Mouse (Mus musculus) frontal cortex, postnatal 25 days (tissue): ENCODE results near the gene Gkn2.

Experiments used
- DNase-seq, 2 experiments: peaks; one replicate each; pipeline ENCODE4 v3.0.0; 2022; ENCODE audit warnings: low spot score in 2 of 2

Gene Gkn2

DNA sequence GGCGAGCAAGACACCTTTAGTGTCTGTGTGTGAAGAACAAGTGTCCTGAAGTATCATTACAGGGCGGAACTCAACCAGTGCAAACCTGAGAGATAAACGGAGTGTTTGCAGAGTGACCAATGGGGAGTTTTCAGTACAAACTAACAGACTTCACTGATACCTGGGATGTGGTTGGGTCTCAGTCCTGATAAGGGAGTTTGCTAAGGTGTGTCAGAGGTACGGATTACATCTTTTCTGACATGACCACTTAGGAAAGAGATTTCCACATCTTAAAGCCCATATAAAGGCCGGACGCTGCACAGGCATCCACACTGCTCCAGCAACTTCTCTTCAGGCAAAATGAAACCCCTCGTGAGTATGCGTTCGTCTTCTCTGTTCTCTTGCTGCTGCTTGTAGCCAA lies at the start of gene Gkn2:
Gene Gkn2 (plus strand): TSS at position 301 of the 400 bp plus-strand sequence.
- no peak for DNase-seq

DNA sequence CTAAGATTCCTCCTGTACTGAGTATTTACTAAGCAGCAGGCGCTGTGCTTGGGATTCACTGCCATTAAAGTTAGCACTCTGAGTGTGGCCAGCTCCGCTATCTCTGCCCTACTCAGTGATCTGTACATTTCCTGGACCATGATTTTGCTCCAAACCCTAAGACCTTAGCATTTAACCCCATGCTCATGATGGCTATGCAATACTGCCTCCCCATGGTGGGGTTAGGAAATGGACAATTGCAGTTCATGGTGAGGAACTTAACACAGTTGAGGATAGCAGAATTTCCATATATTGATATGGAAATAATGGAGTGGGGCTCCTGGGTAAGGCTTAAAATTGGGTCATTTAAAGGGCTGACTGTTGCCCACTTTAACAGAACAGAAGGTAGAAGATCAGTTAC lies 49.8 kb upstream of the Gkn2 start:
- peak in 1 of 2 experiments; percentile 31 for DNase-seq

DNA sequence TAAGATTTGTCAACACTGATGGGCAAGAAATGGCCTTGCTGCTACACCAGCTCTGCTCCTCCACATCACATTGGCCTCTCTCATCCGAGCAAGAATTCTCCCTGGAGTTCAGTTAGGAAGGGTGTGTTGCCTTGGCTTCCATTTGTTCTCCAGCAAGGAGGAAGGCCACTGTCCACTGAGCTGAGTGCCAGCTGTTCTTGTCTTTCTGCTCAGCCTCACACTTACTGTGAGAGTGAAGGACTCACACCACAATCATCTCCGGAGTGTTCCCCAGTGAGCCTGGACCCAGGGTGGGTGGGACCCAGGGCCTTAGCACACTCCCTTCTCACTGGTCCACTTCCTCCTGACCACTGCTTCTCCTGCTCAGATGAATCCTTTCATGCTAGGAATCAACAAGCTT lies 46.2 kb upstream of the Gkn2 start:
- no peak for DNase-seq

DNA sequence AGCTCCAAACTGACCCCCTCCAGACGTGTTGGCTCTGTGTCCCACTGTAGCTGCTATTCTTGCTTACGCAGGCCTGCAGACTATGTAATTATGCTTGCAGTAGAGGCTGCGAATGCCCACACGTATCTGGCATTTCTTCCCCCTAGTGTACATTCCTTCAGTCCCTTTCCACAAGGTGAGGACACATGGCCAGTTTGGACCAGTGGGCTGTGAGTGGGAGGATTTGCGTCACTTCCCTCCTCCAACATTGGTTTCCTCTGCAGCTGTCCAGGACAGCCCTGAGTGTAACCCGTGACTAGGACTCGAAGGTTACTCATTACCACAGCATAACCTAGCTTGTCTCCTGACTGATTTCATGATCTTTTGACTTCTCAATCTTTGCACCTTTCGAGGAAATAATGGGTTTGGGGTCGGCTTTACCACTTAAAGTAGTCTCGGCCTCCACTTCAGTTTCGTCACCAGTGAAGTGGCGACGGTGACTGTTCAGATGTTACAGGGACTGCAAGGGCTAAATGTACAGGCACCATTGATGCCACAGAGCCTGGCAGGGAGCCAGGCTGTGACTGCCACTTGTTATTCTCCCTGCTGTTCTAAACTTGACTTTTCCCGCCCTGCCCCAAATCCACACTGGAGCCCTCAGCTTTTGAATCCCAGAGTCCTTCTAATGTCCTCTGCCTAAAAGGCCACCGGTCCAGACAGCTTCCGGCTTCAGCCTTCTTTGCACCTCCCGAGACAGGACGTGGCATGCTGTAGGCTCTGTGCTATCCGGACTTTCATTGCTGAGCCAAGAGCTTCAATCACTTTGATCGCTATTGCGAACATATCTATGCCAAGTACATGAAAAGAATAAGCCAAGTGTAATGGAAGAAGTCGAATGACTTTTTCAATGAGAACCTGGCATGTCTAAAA lies 44.6 kb upstream of the Gkn2 start:
- no peak for DNase-seq

DNA sequence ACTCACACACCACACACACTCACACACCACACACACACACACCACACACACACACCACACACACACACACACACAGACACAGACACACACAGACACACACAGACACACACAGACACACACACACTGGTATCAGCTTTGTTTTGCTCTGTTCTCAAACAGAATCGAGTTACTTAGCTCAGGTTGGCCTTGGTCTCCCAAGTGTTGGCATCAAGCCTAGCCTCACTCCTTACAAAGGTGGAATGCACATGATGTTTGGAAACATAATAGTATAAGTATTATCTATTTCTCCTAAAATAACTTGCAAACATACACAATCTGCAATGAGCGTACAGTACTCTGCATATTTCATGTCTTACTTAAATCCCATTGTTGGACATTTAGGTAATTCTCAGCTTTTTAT lies 40.8 kb upstream of the Gkn2 start:
- DNase-seq: no peak

DNA sequence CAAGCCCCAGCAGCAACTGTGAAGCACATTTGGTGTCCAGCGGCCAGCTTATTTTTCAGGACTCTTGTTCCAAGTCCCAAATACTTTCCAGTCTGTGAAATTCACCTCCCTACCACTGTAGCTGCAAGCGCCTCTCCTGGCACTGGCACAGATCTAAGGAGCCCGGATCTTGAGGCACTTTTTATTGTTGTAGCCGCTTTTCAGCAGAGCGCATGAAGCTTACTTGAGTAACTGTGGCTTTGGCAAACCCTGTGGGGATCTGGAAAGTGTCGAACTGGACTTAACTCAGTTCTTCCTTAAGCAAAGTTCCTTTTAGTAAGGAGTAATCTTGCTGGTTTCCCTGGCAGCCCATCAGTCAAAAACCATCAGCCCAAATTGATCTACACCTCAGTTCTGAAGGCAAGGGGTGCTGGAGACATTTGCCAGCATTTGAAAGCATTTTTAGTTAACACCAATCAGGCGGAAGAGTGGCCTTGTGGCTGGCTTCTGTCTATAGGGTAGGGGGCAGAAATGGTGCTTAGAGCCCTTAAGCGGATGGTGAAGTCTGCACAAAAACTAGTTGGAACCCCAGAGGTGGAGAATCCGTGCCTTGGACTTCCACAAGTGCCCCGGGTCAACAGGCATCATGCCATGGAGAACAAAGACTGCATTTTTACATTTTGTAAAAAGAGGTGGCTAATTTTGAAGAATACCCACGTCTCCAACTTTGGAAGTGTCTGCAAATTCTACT lies 38.6 kb upstream of the Gkn2 start:
- peak in 1 of 2 experiments; percentile 14 for DNase-seq

DNA sequence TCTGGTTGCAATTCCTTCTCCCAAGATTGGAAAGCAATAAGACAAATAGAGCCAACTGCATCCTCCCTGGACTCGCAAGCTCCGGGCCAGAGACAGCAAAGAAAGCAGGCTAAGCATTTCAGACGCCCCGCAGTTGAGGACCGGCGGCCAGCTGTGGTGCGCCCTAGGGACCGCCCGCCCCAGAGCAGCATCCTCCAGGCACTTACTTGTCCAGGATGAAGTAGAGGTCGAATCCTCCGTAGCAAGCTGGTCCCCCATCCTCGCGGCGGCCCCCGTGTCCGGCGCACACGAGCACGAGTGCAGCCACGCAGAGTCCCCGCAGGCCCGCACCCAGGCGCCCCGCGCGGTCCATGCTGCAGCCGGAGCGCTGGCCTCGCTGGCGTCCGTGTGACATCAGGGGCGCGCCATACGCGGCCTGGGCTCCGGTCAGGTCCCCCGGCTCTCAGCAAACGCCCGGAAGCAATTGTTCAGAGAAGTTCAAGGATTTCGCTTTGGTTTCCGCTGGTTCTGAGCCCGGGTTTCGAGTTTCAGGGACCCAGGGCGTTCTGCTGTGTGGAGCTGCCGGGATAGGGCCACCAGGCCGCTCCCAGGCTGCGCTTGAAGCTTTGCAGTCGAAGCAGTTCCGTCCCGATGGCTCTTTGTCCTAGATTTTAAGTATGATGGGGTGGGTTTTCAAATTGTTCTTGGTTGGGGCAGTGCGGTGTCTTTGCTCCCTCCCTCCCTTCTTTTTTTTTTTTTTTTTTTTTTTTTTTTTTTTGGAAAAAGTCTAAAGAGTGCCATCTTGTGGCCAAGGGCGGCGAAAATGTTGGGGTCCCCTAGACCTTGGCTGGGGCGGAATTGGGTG lies 37.8 kb upstream of the Gkn2 start, which contains the start of gene Antxr1:
Gene Antxr1 (minus strand): TSS at position 731 of the 844 bp plus-strand sequence.
- peak; percentile 42 to 43 for DNase-seq

DNA sequence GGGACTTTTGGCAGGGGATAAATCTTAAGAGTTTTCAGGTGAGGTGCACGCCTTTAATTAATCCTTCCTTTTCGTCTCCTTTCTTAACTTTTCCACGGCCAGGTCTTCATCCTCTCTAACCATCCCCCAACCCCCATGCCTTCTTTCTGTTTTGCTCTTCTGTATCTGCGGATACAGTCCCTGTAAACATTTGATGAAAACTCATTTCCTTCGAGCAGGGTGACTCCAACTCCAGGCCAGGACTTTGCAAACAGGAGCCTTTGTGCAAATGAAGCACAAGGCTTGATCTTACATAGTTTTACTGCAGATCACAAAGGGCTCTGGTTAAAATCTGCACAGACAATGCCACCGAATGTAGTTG lies 37.2 kb upstream of the Gkn2 start:
- no peak for DNase-seq

DNA sequence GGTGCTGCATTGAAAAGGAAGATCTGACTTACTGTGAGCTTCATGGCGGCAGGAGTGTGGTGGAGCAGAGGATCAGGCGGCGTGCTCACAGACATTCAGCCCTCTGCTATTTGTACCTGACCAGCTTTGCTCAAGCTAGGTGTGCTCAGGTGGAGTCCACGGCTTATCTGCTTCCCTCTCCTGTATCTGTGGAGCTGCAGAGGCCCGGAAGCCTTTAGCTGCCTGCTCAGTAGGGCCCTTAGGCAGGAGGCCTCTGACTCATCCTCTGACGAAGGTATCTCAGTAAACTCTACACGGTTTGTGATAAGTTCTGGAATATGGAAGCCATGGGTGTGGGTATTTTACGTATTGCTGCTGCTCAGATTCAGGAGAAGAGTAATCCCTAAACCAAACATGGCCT lies 22.3 kb upstream of the Gkn2 start, which contains the start of gene Gkn1:
Gene Gkn1 (minus strand): TSS at position 114 of the 400 bp plus-strand sequence.
- no peak for DNase-seq

DNA sequence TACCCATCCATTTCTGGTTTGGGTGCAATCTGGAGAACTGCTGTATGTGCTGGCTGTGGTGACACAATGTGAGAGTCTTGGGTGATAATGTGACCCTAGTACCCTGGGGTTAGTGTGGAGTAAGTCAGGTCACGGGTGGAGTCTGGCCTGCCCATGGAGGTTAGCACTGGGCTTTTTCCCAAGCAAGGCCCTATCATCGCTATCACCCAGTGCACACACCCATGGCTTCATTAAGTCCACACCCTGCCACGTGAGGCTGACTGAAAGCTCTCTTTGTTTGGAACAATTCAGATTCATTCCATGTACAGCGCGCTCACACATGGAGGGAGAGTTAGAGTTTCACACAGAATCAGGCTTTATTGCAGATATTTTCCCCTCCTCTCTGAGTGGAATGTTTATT lies 18.7 kb upstream of the Gkn2 start:
- no peak for DNase-seq

DNA sequence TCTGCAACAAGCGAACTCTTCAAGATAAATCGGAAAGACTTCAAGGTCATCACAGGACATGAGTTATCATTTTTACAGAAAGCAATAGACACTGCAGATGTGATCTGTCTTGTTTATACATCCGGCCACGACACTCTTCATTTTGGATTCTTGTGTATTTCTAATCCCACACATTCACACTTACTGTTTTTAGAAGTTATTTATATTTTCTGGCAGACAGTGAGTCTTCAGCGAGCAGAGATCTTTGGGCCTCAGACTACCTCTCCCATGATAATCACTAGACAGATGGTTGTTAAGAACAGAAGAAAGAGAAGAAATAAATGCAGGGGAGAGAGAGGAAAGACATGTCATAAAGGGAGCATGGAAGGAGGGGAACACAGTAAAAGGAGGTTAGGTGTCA lies 3.9 kb upstream of the Gkn2 start:
- DNase-seq: no peak

DNA sequence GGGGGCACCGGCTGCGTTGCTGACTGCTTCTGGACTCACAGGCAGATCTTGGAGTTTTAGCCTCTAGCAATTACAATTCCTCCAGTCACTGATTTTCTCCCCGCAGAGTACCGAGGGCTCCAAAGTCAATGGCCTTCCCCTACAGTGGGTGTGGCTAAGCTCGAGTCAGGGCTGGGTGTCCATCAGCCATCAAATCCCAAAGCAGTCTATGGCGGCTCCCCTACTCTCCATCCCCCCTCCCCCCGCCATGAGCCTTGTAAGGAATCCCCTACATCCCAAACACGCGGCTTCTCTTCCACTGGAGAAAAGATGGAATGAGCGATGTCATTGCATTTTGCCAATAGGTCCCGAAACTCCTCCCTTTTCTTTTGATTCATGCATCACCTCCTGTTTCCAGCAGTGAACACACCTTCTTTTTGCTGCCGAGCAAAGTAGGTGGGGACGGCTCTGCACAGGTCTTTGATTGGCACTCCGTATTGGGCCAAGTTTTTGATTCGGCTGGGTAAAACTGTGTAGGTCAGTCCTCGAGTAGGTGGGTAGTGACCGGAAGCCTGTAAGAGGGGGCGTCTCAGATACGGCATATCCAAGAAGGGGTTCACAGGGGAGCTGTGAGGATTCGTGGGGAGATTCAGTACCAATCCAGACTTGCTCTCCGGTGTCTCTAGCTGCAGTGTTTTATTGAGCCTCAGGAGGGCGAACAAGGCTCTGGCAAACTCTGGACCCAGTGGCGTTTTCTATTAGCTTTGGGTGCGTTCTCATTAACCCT lies 11.0 kb downstream of the Gkn2 start:
- DNase-seq: no peak

DNA sequence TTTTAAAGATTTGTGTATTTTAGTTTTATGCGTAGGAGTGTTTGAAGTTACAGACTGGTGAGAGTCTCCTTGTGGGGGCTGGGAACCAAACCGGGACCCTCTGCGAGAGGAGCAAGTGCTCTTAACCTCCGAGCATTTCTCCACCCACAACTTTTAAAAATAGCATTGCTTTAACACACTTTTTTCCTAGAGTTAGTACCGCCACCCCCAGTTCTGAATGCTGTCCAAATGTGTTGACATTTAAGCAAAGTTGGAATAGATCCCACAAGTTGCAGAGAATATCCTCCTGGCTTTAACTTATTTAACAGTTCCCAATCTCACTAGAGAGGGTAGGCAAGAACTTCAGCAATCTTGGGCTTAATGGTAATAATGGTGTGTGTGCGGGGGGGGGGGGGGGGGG lies 11.6 kb downstream of the Gkn2 start:
- no peak for DNase-seq

DNA sequence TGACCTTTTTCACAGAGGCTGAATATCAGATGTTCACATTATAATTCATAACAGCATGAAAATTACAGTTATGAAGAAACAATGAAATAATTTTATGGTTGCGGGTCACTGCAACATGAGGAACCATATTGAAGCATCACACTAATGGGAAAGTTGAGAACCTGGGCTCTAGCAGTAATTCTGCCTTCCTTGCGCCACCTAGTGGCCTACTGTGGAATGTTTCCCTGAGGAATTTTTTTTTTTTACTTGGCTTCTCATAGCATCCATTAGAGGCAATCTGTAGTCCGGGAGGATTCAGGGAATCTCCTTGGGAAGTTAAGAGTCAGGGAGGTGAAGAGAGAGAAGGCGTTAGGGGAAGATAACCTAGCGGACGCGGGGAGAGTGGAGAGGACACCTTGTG lies 13.0 kb downstream of the Gkn2 start:
- DNase-seq: peak; percentile 49 to 71

DNA sequence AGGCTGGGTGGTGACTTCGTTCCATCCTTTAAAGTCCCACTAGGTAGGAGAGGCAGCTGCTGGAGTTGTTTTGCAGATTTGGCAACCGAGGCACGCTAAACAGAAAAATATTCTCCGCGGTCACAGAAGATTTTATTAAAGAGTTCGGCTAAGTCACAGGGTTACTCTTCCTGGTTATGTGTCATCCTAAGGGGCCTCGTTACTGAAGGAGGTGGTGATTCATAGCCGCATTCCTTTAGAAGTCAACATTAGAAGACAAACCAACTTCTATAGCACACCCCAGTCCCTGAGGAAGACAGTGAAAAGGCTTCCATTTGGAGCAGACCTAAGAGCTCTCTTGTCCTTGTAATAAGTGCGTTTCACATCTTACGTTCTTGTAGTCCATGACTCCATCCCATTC lies 13.5 kb downstream of the Gkn2 start:
- DNase-seq: no peak

DNA sequence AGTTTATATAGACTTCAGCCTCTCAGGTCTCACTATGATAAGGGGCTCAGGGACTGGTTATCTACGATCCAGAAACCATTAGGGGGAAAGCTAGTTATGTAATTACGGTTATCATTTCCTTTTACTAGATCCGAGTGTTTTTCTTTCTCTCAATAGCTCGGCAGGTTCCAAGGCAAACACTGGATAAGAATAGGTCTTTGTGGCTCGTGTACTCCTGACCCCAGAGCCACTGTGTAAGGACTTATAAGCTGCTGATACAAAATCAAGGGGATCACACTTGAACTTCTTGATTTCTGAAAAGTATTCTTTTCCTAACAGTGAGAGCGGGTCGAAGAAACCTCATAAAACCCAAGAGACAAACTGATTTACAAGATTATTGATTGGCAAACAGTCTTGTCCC lies 15.7 kb downstream of the Gkn2 start, which contains the start of gene Gkn3:
Gene Gkn3 (minus strand): TSS at position 59 of the 400 bp plus-strand sequence.
- DNase-seq: no peak

DNA sequence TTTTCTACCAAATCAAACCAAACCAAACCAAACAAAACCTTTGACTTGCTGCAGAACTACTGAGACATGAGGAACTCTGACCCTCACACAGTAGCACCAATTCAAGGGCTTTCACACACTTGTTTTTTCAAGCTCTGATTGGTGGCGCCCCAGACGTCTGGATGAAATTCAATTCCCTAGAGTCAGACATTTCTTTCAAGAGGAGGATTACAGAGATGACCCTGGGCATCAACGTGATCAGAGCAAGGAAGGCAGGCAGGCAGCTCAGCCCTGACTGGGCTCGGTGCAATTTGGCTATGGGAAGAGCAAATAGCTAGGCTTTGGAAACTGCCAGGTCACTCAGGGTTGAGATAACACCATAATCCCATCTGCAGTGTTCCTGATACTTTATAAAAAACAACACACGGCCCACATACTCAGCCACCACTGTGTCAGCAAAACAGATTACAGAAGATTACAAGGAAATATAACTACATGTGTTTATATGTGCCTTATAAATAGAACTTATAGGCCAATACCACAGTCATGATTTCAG lies 16.4 kb downstream of the Gkn2 start:
- no peak for DNase-seq

DNA sequence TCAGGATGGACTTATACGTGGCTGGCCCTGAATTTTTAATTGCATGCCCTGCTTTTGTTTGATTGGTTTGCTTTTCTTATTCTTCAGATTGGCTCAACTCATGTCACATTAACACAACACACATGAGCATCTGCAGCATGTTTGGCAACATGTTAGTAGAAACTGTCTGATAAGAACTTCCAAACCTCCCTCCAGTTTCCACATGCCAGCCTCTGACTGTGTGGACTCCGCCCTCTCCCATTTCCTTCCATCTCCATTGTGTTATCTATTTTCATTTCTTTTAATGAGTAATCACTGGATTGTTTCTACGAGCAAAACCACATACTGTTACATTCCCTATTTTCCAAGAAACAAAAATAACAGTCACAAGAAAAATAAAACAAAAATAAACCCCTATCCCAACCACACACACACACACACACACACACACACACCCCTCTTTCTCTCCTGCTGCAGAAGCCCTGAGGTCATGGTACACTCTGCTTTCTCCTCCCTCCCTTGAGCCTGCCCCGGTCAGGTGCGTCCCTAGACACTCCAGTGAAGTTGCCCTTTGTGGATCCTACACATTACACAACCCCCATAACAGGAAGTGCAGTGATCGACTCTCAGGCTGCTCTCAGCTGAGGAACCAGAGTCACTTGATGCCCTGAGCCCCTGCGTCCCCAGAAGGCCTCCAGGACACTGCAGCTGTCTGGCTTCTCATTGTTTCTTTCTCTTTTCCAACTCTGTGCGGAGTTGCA lies 20.5 kb downstream of the Gkn2 start:
- DNase-seq: no peak

DNA sequence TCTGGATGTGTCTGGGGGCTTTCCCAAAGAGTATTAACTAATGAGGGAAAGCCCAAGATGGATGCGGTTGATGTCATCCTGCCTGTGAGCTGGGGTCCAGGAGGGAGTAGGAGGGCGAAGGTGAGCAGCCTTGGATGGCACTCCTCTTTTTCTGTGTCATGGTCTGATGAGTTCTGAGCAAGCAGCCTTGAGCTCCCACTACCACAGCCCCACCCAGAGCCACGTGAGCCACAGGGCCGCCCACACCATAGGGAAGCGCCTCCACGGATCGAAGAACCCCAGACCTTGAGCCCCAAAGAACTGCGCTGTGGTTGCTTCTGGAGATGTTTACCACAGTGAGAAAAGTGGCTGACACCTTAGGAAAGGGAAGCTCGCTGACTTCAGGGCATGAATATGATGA lies 21.6 kb downstream of the Gkn2 start:
- no peak for DNase-seq

DNA sequence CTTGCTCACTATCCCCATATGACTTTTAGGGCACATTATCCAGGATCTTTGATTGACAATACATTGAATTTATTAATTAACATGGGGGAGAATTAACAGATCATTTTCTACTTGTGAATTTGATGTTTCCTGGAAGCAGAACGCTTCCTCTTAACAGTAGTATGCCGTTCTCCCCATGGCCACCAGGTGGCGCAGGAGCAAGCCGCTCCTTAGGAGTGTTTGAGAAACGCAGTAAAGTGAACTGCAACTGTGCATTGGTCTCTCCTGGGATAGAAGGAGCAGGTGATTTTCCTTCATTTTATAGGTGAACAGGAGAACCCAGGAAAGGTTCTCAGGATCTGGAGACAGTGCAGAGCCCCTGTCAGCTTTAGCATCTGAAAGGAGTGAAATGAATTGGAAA lies 26.0 kb downstream of the Gkn2 start:
- DNase-seq: peak; percentile 63 to 68
